Mouse (Mus musculus) megakaryocyte, embryonic 14.5 days (primary cell): ENCODE measurements around the gene Prdm15.

Experiments used
- FLI1 ChIP-seq: IDR thresholded peaks from 2 replicates; pipeline ENCODE4 v1.6.1; 2012; ENCODE audit warnings: low read length, inconsistent platforms, mixed read lengths
- GATA1 ChIP-seq: IDR thresholded peaks from 3 replicates; pipeline ENCODE4 v1.6.1; 2012; ENCODE audit warnings: mixed read lengths, low read length, inconsistent platforms, borderline replicate concordance

GRCm38 (mm10) chr16:97879134-97879533 lies 27.5 kb upstream of the Prdm15 start:
- TF ChIP-seq GATA1 = no peak
- TF ChIP-seq FLI1 = no peak
